Mouse (Mus musculus) splenic B cell, adult 2 months (primary cell): ENCODE measurements around the gene Mypn.
A peak's percentile ranks its signal among the peaks of the same experiment; 100 is the strongest.

Experiments
- DNase-seq: peaks from one replicate; pipeline ENCODE4 v3.0.0-alpha.2; 2011; ENCODE audit warnings: low read depth, low spot score
- H3K27me3 ChIP-seq: 2 replicates; pipeline ENCODE4 v1.6.1; 2012; ENCODE audit warnings: mild to moderate bottlenecking, low read length, moderate library complexity, mixed read lengths; ENCODE audit not compliant: control insufficient read depth, poor library complexity, insufficient read depth, severe bottlenecking
- H3K36me3 ChIP-seq: 2 replicates; pipeline ENCODE4 v1.6.1; 2012; ENCODE audit warnings: mild to moderate bottlenecking, low read length, moderate library complexity, mixed read lengths; ENCODE audit not compliant: control insufficient read depth, poor library complexity, insufficient read depth, severe bottlenecking

The Mypn gene

GRCm38 (mm10) chr10:63203728-63204127 lies at the start of gene Mypn:
TSS of gene Mypn (minus strand) at chr10:63203952.
- DNase-seq = no peak
- H3K27me3 ChIP-seq = no peaks in the 10 kb centered on the region
- H3K36me3 ChIP-seq = no peaks in the 10 kb centered on the region

GRCm38 (mm10) chr10:63248421-63248820 lies 44.7 kb upstream of the Mypn start:
- Histone ChIP-seq H3K36me3 (peaks cover 9% of the 10 kb centered on the region), H3K27me3 (no peaks in the 10 kb centered on the region)
- DNase-seq = no peak

GRCm38 (mm10) chr10:63247457-63247856 lies 43.7 kb upstream of the Mypn start:
- Histone ChIP-seq H3K36me3 (peaks cover 5% of the 10 kb centered on the region), H3K27me3 (no peaks in the 10 kb centered on the region)
- DNase-seq = no peak

DNA sequence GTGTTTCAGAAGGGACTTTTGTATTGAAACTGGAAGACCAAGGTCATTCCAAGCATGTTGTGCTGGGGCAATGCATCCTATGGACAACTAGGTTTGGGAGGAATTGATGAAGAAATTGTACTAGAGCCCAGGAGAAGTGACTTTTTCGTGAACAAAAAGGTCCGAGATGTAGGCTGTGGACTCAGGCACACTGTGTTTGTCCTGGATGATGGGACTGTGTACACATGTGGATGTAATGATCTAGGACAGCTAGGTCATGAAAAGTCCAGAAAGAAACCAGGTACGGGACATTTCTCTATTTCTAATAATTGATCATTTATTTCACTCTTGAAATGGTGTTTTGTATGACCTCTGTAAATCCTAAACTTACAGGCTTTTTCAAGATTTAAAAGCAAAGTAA lies 42.1 kb upstream of the Mypn start:
- DNase-seq = no peak
- H3K36me3 ChIP-seq = peaks cover 5% of the 10 kb centered on the region
- no peaks in the 10 kb centered on the region for H3K27me3 ChIP-seq

GRCm38 (mm10) chr10:63244746-63245145 lies 41.0 kb upstream of the Mypn start:
- DNase-seq = peak; percentile 14
- peaks cover 4% of the 10 kb centered on the region; the same call in 1 of the 2 replicates for H3K36me3 ChIP-seq

GRCm38 (mm10) chr10:63244055-63244671 lies 40.4 kb upstream of the Mypn start:
- Histone ChIP-seq H3K27me3 (no peaks in the 10 kb centered on the region), H3K36me3 (peaks cover 4% of the 10 kb centered on the region; the same call in 1 of the 2 replicates)
- DNase-seq = no peak

More at GRCm38 (mm10) chr10:63244746-63245145, 41.0 kb upstream of the Mypn start:
- no peaks in the 10 kb centered on the region for H3K27me3 ChIP-seq

GRCm38 (mm10) chr10:63243493-63244054 lies 39.8 kb upstream of the Mypn start, which contains the start of gene Herc4:
TSS of gene Herc4 (plus strand) at chr10:63243810.
- peak; percentile 97 for DNase-seq
- Histone ChIP-seq H3K36me3 (peaks cover 4% of the 10 kb centered on the region; the same call in 1 of the 2 replicates), H3K27me3 (no peaks in the 10 kb centered on the region)

- Histone ChIP-seq H3K27me3 (no peaks in the 10 kb centered on the region), H3K36me3 (peaks cover 4% of the 10 kb centered on the region; the same call in 1 of the 2 replicates)
- DNase-seq = no peak
Observed at GRCm38 (mm10) chr10:63242798-63243435, 39.2 kb upstream of the Mypn start.

DNA sequence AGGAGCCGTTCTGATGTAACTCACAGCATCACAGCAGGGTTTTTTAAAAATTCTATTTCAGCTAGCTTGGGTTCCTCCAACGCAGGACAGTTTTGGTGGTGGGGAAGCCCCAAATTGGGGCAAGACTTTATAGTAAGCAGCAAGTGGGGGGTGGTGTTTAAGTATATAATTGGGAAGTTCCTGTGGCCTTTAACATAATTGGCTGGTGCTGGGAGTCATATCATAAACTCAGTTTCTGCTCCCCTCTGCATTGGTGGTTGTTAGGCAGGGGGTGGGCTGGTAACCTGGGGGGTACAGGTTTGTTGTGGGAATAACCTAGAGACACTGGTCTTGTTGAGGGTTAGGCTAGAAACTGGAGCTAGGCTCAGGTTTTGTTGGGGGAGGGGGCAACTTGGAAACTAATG lies 37.1 kb upstream of the Mypn start:
- Histone ChIP-seq H3K27me3 (no peaks in the 10 kb centered on the region), H3K36me3 (no peaks in the 10 kb centered on the region)
- peak; percentile 45 for DNase-seq

DNA sequence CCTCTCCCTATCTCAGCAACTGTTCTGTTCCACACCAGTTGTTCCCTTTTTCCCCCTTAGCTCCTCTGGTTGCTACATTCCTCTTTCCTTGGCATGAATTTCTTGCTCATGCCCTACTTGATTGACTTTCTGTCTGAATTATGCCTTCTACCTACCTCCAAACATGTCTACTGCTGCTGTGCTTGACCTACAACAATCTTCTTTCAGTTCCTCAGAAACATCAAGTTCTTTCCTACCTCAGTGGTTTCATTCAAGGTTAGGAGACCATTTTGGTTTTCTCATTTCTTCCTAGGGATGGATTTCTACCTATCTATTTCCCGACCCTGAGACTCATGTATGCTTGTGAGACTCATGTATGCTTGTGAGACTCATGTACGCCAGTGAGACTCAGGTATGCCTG lies 36.1 kb upstream of the Mypn start:
- Histone ChIP-seq H3K36me3 (no peaks in the 10 kb centered on the region), H3K27me3 (no peaks in the 10 kb centered on the region)
- peak; percentile 18 for DNase-seq

GRCm38 (mm10) chr10:63238090-63238489 lies 34.3 kb upstream of the Mypn start:
- DNase-seq = no peak
- Histone ChIP-seq H3K36me3 (no peaks in the 10 kb centered on the region), H3K27me3 (no peaks in the 10 kb centered on the region)

DNA sequence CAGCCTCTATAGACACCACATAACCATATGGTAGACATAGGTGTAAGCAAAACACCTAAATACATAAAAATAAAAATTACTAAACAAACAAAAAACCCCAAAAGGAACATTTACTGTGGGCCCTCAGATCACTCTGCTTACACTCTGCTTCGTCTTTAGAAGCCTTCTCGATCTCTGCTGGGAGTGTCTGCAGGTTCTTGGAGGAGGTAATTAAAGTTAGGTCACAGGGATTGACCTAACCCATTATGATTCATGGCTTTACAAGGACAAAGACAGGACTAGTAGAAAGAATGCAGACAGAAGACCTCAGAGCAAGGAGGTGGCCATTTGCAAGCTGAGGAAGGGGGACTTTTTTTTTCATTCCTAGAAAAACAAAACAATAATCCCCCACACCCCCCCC lies 33.5 kb upstream of the Mypn start:
- no peaks in the 10 kb centered on the region for H3K27me3 ChIP-seq
- no peak for DNase-seq
- no peaks in the 10 kb centered on the region for H3K36me3 ChIP-seq

- DNase-seq = no peak
- H3K36me3 ChIP-seq = no peaks in the 10 kb centered on the region
- no peaks in the 10 kb centered on the region for H3K27me3 ChIP-seq
Observed at GRCm38 (mm10) chr10:63236663-63237062, 32.9 kb upstream of the Mypn start.

- peak; percentile 70 for DNase-seq
- no peaks in the 10 kb centered on the region for H3K36me3 ChIP-seq
- no peaks in the 10 kb centered on the region; the same call in 1 of the 2 replicates for H3K27me3 ChIP-seq
Observed at GRCm38 (mm10) chr10:63235889-63236288, 32.1 kb upstream of the Mypn start.

- H3K36me3 ChIP-seq = no peaks in the 10 kb centered on the region
- H3K27me3 ChIP-seq = no peaks in the 10 kb centered on the region; the same call in 1 of the 2 replicates
- no peak for DNase-seq
Observed at GRCm38 (mm10) chr10:63234133-63234532, 30.4 kb upstream of the Mypn start.
